Mouse (Mus musculus) erythroblast, embryonic 14.5 days (primary cell): ENCODE measurements around the gene Syde2.

Source experiments
- GATA1 ChIP-seq: IDR thresholded peaks from 2 replicates; pipeline ENCODE4 v1.6.1; 2012; ENCODE audit warnings: low read length, inconsistent platforms, mixed read lengths
- TAL1 ChIP-seq: IDR thresholded peaks from 3 replicates; pipeline ENCODE4 v1.6.1; 2012; ENCODE audit warnings: low read length, inconsistent platforms, mixed read lengths

GRCm38 (mm10) chr3:146011544-146012218 is 24.0 kb downstream of the Syde2 start:
- TF ChIP-seq GATA1 (no peak), TAL1 (no peak)
